Mouse (Mus musculus): ENCODE measurements at regions not wholly inside any gene's neighbourhood (a gene's known extent, or its start where the extent isn't known, plus 50 kb on each side); places are given as distances from the start of the nearest gene placed in this dataset.

GRCm38 (mm10) chr12:97326582-97326981 lies 932.7 kb downstream of the Galc start:
- DNase-seq (ENCODE audit: low spot score in 2 of 2), result peak; percentile 23 to 52

GRCm38 (mm10) chr12:97312282-97313040 lies 946.8 kb downstream of the Galc start:
- DNase-seq (ENCODE audit: low spot score in 2 of 2), result no peak

- no peak for DNase-seq (ENCODE audit: low spot score in 2 of 2)
These were observed 980.5 kb downstream of the Galc start for GRCm38 (mm10) chr12:97278792-97279191.

- peak in 1 of 2 experiments; percentile 19 for DNase-seq (ENCODE audit: low spot score in 2 of 2)
These were observed 980.9 kb downstream of the Galc start for GRCm38 (mm10) chr12:97278331-97278730.

Measured in right cerebral cortex, postnatal 10 days (tissue).